17 mouse cellular contexts compared by ENCODE assay signal in the genomic region with DNA sequence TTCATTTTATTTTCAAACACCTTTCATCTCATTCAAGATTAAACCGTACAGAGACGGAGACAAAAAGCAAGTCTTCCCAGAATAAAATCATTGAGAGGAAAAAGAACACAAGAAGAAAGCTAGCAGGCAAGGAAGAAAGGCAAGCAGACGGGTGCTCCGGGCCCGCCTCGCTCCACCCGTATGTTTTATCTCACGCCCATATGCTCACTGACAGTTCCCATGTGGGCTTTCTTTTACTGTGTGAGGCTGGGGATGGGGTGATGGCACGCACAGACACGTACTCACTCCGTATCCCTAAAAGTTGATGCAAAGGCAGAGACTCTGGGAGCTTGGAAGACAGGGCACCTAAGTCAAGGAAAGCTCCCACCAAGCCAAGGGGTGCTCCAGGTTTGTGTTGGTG.
A peak's percentile ranks its signal among the peaks of the same experiment; 100 is the strongest.
DNase-seq lines count a peak whose midpoint lies in the region; ATAC-seq lines count a peak whose summit lies in the region.
"Had no signal": no experiment of that assay in that cellular context is flagged by ENCODE, and none has a peak within 500 bp of the region (broad histone marks: within the 10 kb centered on the region; RNA-seq: fewer than 3 reads in every experiment).

No protein-coding gene starts in this region.

- H3K4me1 ChIP-seq in forebrain, embryonic 14.5 days (ENCODE audit: control insufficient read depth, insufficient read depth, low read length) = no peaks in the 10 kb centered on the region
- peaks cover 11% of the 10 kb centered on the region; the same call in 1 of the 2 replicates for H3K4me1 ChIP-seq in forebrain, embryonic 12.5 days
- H3K4me1 ChIP-seq in hindbrain, embryonic 14.5 days (replicated peaks; ENCODE audit: control insufficient read depth, insufficient read depth, low read length) = peaks cover 28% of the 10 kb centered on the region

- H3K9ac ChIP-seq in forebrain, embryonic 14.5 days (ENCODE audit: low read length) = peak overlapping the region; percentile 6; the same call in 1 of the 2 replicates
- no peak overlapping the region for H3K9ac ChIP-seq in forebrain, embryonic 12.5 days
- H3K9ac ChIP-seq in hindbrain, embryonic 14.5 days = no peak overlapping the region
- H3K9ac ChIP-seq: heart, embryonic 13.5 days; limb, embryonic 13.5 days had no signal

- H3K4me3 ChIP-seq in forebrain, embryonic 14.5 days (ENCODE audit: low read depth, low read length) = no peak overlapping the region
- H3K4me3 ChIP-seq in forebrain, embryonic 12.5 days (replicated peaks) = no peak overlapping the region
- H3K4me3 ChIP-seq in hindbrain, embryonic 14.5 days (replicated peaks; ENCODE audit: low read length) = no peak overlapping the region
- H3K4me3 ChIP-seq: erythroblast, embryonic 14.5 days; heart, embryonic 13.5 days; limb, embryonic 13.5 days; myocyte had no signal

- peak; percentile 92 for ATAC-seq in forebrain, embryonic 14.5 days
- ATAC-seq in forebrain, embryonic 12.5 days (ENCODE audit: low FRiP score) = no peak
- no peak for ATAC-seq in hindbrain, embryonic 14.5 days (ENCODE audit: low FRiP score)
- ATAC-seq: activated CD4-positive, CD25-positive, alpha-beta regulatory T cell, adult 4 months had no signal

- H3K27me3 ChIP-seq in forebrain, embryonic 14.5 days (replicated peaks; ENCODE audit: control insufficient read depth, insufficient read depth, low read length) = no peaks in the 10 kb centered on the region
- no peaks in the 10 kb centered on the region for H3K27me3 ChIP-seq in forebrain, embryonic 12.5 days
- no peaks in the 10 kb centered on the region for H3K27me3 ChIP-seq in hindbrain, embryonic 14.5 days (ENCODE audit: control insufficient read depth, insufficient read depth, low read length)
- H3K27me3 ChIP-seq: heart, embryonic 13.5 days; limb, embryonic 13.5 days had no signal

- no peaks in the 10 kb centered on the region for H3K9me3 ChIP-seq in forebrain, embryonic 14.5 days (replicated peaks; ENCODE audit: control insufficient read depth, low read length)
- H3K9me3 ChIP-seq in forebrain, embryonic 12.5 days = no peaks in the 10 kb centered on the region
- H3K9me3 ChIP-seq in hindbrain, embryonic 14.5 days (ENCODE audit: control insufficient read depth, low read length) = no peaks in the 10 kb centered on the region
- H3K9me3 ChIP-seq: limb, embryonic 13.5 days had no signal

- peak; percentile 66 for DNase-seq in forebrain, embryonic 14.5 days (ENCODE audit: low spot score)
- DNase-seq in brain, adult 2 months (ENCODE audit: low read depth, low spot score) = peak; percentile 59
- DNase-seq in hindbrain, embryonic 14.5 days (ENCODE audit: low spot score) = no peak
- DNase-seq in left cerebral cortex, postnatal 36 days (ENCODE audit: low spot score in 2 of 2) = peak; percentile 53 to 58
- DNase-seq in ovary, adult 18-20 months (ENCODE audit: low spot score) = no peak
- DNase-seq in cerebellum, adult 9-10 months = no peak
- no peak for DNase-seq in heart, postnatal 36 days
- DNase-seq: kidney, adult 11 months; lung, postnatal 10 days; thymus, adult 18-20 months had no signal

- intact Hi-C loops in left cerebral cortex, postnatal 36 days (cut with DNase I) = no loop called here
- intact Hi-C loops in heart, postnatal 36 days (cut with DNase I) = no loop called here

- H3K27ac ChIP-seq in forebrain, embryonic 14.5 days (ENCODE audit: low read depth, low read length) = peak overlapping the region; percentile 71
- H3K27ac ChIP-seq in forebrain, embryonic 12.5 days = no peak overlapping the region
- 0 out of 2 replicates have a peak overlapping the region, but pooled peaks have one; percentile 0 for H3K27ac ChIP-seq in hindbrain, embryonic 14.5 days
- H3K27ac ChIP-seq: heart, embryonic 13.5 days; limb, embryonic 13.5 days had no signal

- WGBS in forebrain, embryonic 14.5 days = 66% methylated on average over 11 of the region's 11 CpGs
- WGBS in forebrain, embryonic 12.5 days = 81% methylated on average over 11 of the region's 11 CpGs
- 60% methylated on average over 11 of the region's 11 CpGs for WGBS in hindbrain, embryonic 14.5 days

- H3K36me3 ChIP-seq in forebrain, embryonic 14.5 days (ENCODE audit: control insufficient read depth, insufficient read depth, low read length) = no peaks in the 10 kb centered on the region
- H3K36me3 ChIP-seq in forebrain, embryonic 12.5 days (replicated peaks) = no peaks in the 10 kb centered on the region
- no peaks in the 10 kb centered on the region for H3K36me3 ChIP-seq in hindbrain, embryonic 14.5 days (replicated peaks; ENCODE audit: control insufficient read depth, insufficient read depth)
- H3K36me3 ChIP-seq: G1E; heart, embryonic 13.5 days; limb, embryonic 13.5 days had no signal

- no peak overlapping the region for H3K4me2 ChIP-seq in forebrain, embryonic 14.5 days (ENCODE audit: low read length)
- no peak overlapping the region for H3K4me2 ChIP-seq in forebrain, embryonic 12.5 days
- H3K4me2 ChIP-seq in hindbrain, embryonic 14.5 days (replicated peaks) = no peak overlapping the region
- H3K4me2 ChIP-seq: heart, embryonic 13.5 days; limb, embryonic 13.5 days had no signal

Comparison
In these comparisons a context has a peak if more than half of its experiments do, and no peak if none do; other contexts are left out.
1. DNase-seq: peak in forebrain, embryonic 14.5 days (single experiment), brain, adult 2 months (single experiment) and left cerebral cortex, postnatal 36 days (2 of 2); none in hindbrain, embryonic 14.5 days (single experiment), ovary, adult 18-20 months (single experiment), cerebellum, adult 9-10 months (single experiment) and heart, postnatal 36 days (0 of 2).